Mouse (Mus musculus): ENCODE measurements around the gene Clasp1. TPM values are rescaled to one million over a fixed set of nuclear protein-coding genes. Genes with fewer than 3 reads are reported as not detected.

The Clasp1 gene
- total and polyA plus RNA-seq, 3 experiments, result 32.0 to 53.2 (median 42.2) TPM

DNA sequence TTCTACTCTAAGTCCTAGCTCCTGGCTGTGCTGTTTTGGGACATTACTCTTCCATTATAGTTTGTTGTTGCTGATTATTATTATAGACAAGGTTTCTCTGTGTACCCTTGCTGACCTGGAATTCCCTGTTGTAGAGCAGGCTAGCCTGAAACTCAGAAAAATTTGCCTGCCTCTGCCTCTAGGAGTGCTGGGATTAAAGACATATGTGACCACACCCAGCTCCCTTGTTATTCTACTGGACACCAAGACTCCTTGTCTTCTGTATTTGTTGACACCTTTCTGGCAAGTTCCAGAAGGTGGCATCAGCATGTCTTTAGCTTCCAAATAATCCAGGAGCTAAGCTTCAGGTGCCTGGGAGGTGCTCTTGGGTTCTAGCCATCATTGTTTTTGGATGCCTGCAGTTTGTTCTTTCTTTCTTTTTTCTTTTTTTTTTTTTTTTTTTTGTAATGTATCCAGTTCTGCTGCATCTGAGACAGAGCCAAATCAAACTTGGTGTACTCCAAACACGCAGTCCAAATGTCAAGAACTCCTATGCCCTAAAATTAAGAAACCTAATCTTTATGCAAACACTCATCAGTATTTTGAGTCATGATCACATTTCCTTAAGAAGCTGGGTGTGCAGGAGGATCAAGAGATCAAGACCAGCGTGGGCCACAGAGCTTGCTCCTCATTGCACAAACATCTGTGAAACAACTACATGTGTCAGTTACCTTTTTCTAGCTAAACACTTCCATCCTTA lies 208.8 kb downstream of the Clasp1 start:
- no peak for DNase-seq (ENCODE audit: extremely low read depth)
- dilution Hi-C loops (cut with MboI; ENCODE audit: extremely low pct_ligation_motif_present, extremely low pct_unique_long_range_greater_than_20kb, low sequenced_read_pairs) (no loop called here), in situ Hi-C loops (cut with MboI; ENCODE audit: low pct_ligation_motif_present, low pct_unique_long_range_greater_than_20kb, low sequenced_read_pairs) (no loop called here)
- Histone ChIP-seq H3K9ac (ENCODE audit: insufficient read depth, low read depth) (no peak overlapping the region), H3K27ac (ENCODE audit: insufficient read depth, low read depth) (no peak overlapping the region), H3K4me1 (ENCODE audit: control insufficient read depth in 1 of 2, insufficient read depth in 2 of 2) (no peaks in the 10 kb centered on the region), H3K36me3 (replicated peaks in 1 of 2; ENCODE audit: control insufficient read depth in 1 of 2, insufficient read depth in 1 of 2, low read length in 1 of 2) (peaks cover 72 to 97% of the 10 kb centered on the region in 2 experiments), H3K9me3 (replicated peaks; ENCODE audit: low read length) (no peaks in the 10 kb centered on the region), H3K4me2 (ENCODE audit: insufficient read depth, low read depth, poor library complexity, severe bottlenecking) (no peak overlapping the region), H3K4me3 (replicated peaks in 1 of 3; ENCODE audit: low read depth in 2 of 3, low read length in 2 of 3, poor library complexity in 1 of 3) (no peak overlapping the region), H3K79me2 (replicated peaks; ENCODE audit: control insufficient read depth, extremely low read depth, insufficient read depth, poor library complexity, severe bottlenecking) (no peaks in the 10 kb centered on the region), H3K27me3 (replicated peaks) (no peaks in the 10 kb centered on the region)
- TF ChIP-seq USF1 (IDR thresholded peaks at IDR 0.05; ENCODE audit: low read depth, low read length) (no peak), ZMIZ1 (IDR thresholded peaks at IDR 0.05; ENCODE audit: low read depth, low read length) (no peak), CTCF (conservative IDR thresholded peaks at IDR 0.05 in 1 of 2, IDR thresholded peaks at IDR 0.05 in 1 of 2; ENCODE audit: low read depth in 2 of 2, low read length in 2 of 2) (no peak), POLR2A (IDR thresholded peaks at IDR 0.05; ENCODE audit: low read depth, low read length) (no peak), ETS1 (conservative IDR thresholded peaks at IDR 0.05; ENCODE audit: low read depth, low read length) (no peak), UBTF (IDR thresholded peaks at IDR 0.05; ENCODE audit: low read depth, low read length) (no peak), CHD2 (IDR thresholded peaks at IDR 0.05; ENCODE audit: low read length) (no peak), MXI1 (IDR thresholded peaks at IDR 0.05; ENCODE audit: low read depth, low read length) (no peak), ZKSCAN1 (IDR thresholded peaks at IDR 0.05; ENCODE audit: borderline replicate concordance, low read depth, low read length) (no peak), KAT2A (IDR thresholded peaks at IDR 0.05; ENCODE audit: insufficient replicate concordance, low read length) (no peak), SIN3A (IDR thresholded peaks at IDR 0.05; ENCODE audit: low read length) (no peak), ZC3H11A (IDR thresholded peaks at IDR 0.05; ENCODE audit: low read depth, low read length) (no peak), POLR2AphosphoS2 (IDR thresholded peaks at IDR 0.05; ENCODE audit: low read depth, low read length) (no peak), EP300 (IDR thresholded peaks at IDR 0.05; ENCODE audit: low read length) (no peak), NRF1 (IDR thresholded peaks at IDR 0.05; ENCODE audit: low read depth, low read length) (no peak), RAD21 (IDR thresholded peaks at IDR 0.05; ENCODE audit: low read depth, low read length) (no peak), CHD1 (IDR thresholded peaks at IDR 0.05; ENCODE audit: low read depth, low read length) (no peak)

DNA sequence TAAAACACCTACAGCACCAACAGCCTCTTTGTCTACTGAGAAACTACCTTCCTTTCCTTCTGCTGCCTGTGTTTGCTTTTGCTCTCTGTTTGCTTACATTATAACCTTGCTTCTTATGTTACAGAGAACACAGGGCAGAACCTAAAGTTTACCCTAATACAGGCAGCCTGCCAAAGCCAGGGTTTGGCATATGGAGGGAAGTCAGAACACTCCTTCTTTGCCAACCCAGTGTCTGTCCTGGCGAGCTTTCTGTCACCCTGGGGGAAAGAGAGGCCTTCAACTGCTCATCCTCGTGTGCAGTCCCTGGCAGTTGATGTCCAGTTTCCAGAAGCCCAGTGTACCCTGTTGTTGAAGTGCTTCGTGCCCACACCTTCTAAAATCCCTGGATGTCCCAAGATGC lies 209.5 kb downstream of the Clasp1 start:
- Histone ChIP-seq H3K79me2 (replicated peaks; ENCODE audit: control insufficient read depth, extremely low read depth, insufficient read depth, poor library complexity, severe bottlenecking) (no peaks in the 10 kb centered on the region), H3K27me3 (replicated peaks) (no peaks in the 10 kb centered on the region), H3K9me3 (replicated peaks; ENCODE audit: low read length) (no peaks in the 10 kb centered on the region), H3K4me2 (ENCODE audit: insufficient read depth, low read depth, poor library complexity, severe bottlenecking) (no peak overlapping the region), H3K36me3 (replicated peaks in 1 of 2; ENCODE audit: control insufficient read depth in 1 of 2, insufficient read depth in 1 of 2, low read length in 1 of 2) (peaks cover 73 to 98% of the 10 kb centered on the region in 2 experiments), H3K9ac (ENCODE audit: insufficient read depth, low read depth) (no peak overlapping the region), H3K4me1 (ENCODE audit: control insufficient read depth in 1 of 2, insufficient read depth in 2 of 2) (no peaks in the 10 kb centered on the region), H3K27ac (ENCODE audit: insufficient read depth, low read depth) (no peak overlapping the region), H3K4me3 (replicated peaks in 1 of 3; ENCODE audit: low read depth in 2 of 3, low read length in 2 of 3, poor library complexity in 1 of 3) (no peak overlapping the region)
- in situ Hi-C loops (cut with MboI; ENCODE audit: low pct_ligation_motif_present, low pct_unique_long_range_greater_than_20kb, low sequenced_read_pairs), result no loop called here
- dilution Hi-C loops (cut with MboI; ENCODE audit: extremely low pct_ligation_motif_present, extremely low pct_unique_long_range_greater_than_20kb, low sequenced_read_pairs), result no loop called here
- no peak for DNase-seq (ENCODE audit: extremely low read depth)
- TF ChIP-seq JUND (conservative IDR thresholded peaks at IDR 0.05; ENCODE audit: low read depth, low read length) (no peak), IRF4 (IDR thresholded peaks at IDR 0.05; ENCODE audit: low read depth, low read length) (no peak), SIN3A (IDR thresholded peaks at IDR 0.05; ENCODE audit: low read length) (no peak), GABPA (IDR thresholded peaks at IDR 0.05; ENCODE audit: insufficient replicate concordance, low read depth, low read length) (no peak), MYC (IDR thresholded peaks at IDR 0.05; ENCODE audit: low read depth, low read length) (no peak), E2F4 (IDR thresholded peaks at IDR 0.05; ENCODE audit: insufficient replicate concordance, low read depth, low read length) (no peak), MEF2A (IDR thresholded peaks at IDR 0.05; ENCODE audit: borderline replicate concordance, low read depth, low read length) (no peak), CTCF (conservative IDR thresholded peaks at IDR 0.05 in 1 of 2, IDR thresholded peaks at IDR 0.05 in 1 of 2; ENCODE audit: low read depth in 2 of 2, low read length in 2 of 2) (no peak), MXI1 (IDR thresholded peaks at IDR 0.05; ENCODE audit: low read depth, low read length) (no peak), HCFC1 (IDR thresholded peaks at IDR 0.05; ENCODE audit: low read depth, low read length) (no peak), ZC3H11A (IDR thresholded peaks at IDR 0.05; ENCODE audit: low read depth, low read length) (no peak), MAZ (IDR thresholded peaks at IDR 0.05; ENCODE audit: low read depth, low read length) (no peak), CHD2 (IDR thresholded peaks at IDR 0.05; ENCODE audit: low read length) (no peak), ZMIZ1 (IDR thresholded peaks at IDR 0.05; ENCODE audit: low read depth, low read length) (no peak), MAFK (IDR thresholded peaks at IDR 0.05; ENCODE audit: insufficient replicate concordance, low read length) (no peak), ELF1 (IDR thresholded peaks at IDR 0.05; ENCODE audit: low read depth, low read length) (no peak), NELFE (IDR thresholded peaks at IDR 0.05; ENCODE audit: low read depth, low read length) (no peak)
